Mouse (Mus musculus) limb, embryonic 11.5 days (tissue): Measurements from ENCODE around the gene Ccdc183. TPM values are rescaled to one million over a fixed set of nuclear protein-coding genes. Genes with fewer than 3 reads are reported as not detected.

Experiments
- ATAC-seq: fragments of 200-750 bp; cut with Nextera tagmentation; 2 replicates; pipeline ENCODE4 v1.8.0; 2017; ENCODE audit warnings: low read depth; ENCODE audit not compliant: insufficient number of reproducible peaks, low FRiP score, low TSS enrichment
- DNase-seq: peaks from one replicate; pipeline ENCODE4 v3.0.0-alpha.2; 2015; ENCODE audit warnings: low spot score
- H3K27ac ChIP-seq: fragments of 300-500 bp; sonication (generic); replicated peaks from 2 replicates; pipeline ENCODE4 v1.5.1; 2014; ENCODE audit warnings: low read depth, mild to moderate bottlenecking, low read length
- H3K27me3 ChIP-seq: fragments of 300-500 bp; sonication (generic); 2 replicates; pipeline ENCODE4 v1.6.1; 2014; ENCODE audit warnings: mild to moderate bottlenecking, low read length, mixed read lengths; ENCODE audit not compliant: control insufficient read depth, insufficient read depth
- H3K36me3 ChIP-seq: fragments of 300-500 bp; sonication (generic); 2 replicates; pipeline ENCODE4 v1.6.1; 2014; ENCODE audit warnings: mild to moderate bottlenecking, low read length, moderate library complexity, mixed read lengths; ENCODE audit not compliant: control insufficient read depth, insufficient read depth
- H3K4me1 ChIP-seq: fragments of 300-500 bp; sonication (generic); 2 replicates; pipeline ENCODE4 v1.6.1; 2014; ENCODE audit warnings: low read length, mixed read lengths; ENCODE audit not compliant: control insufficient read depth, insufficient read depth
- H3K4me2 ChIP-seq: fragments of 300-500 bp; sonication (generic); 2 replicates; pipeline ENCODE4 v1.6.1; 2014; ENCODE audit warnings: low read depth, mild to moderate bottlenecking, moderate library complexity; ENCODE audit not compliant: severe bottlenecking
- H3K4me3 ChIP-seq: fragments of 300-500 bp; sonication (generic); 2 replicates; pipeline ENCODE4 v1.5.1; 2014; ENCODE audit warnings: low read depth, low read length
- H3K9ac ChIP-seq: fragments of 300-500 bp; sonication (generic); 2 replicates; pipeline ENCODE4 v1.6.1; 2014; ENCODE audit warnings: mild to moderate bottlenecking, low read length
- H3K9me3 ChIP-seq: fragments of 300-500 bp; sonication (generic); 2 replicates; pipeline ENCODE4 v1.6.1; 2016; ENCODE audit warnings: low read length; ENCODE audit not compliant: control insufficient read depth
- WGBS: fragments of 180-500 bp; shearing (Covaris S2); extraction: QIAGEN DNeasy Blood & Tissue Kit; methylation state at CpG from one replicate; pipeline ENCODE4 v1.1.7; 2014; 5-methylcytosine and 5-hydroxymethylcytosine counted together
- polyA plus RNA-seq: library from polyadenylated mRNA; unstranded; fragments of >200 nt; fragmentation: Nextera tagmentation; extraction: Ambion mirVana; gene quantifications from 2 replicates; pipeline ENCODE4 v1.2.1, GENCODE M21; 2014

Gene Ccdc183
- polyA plus RNA-seq, 1 experiment from 2014 or later = 0.15 TPM

DNA sequence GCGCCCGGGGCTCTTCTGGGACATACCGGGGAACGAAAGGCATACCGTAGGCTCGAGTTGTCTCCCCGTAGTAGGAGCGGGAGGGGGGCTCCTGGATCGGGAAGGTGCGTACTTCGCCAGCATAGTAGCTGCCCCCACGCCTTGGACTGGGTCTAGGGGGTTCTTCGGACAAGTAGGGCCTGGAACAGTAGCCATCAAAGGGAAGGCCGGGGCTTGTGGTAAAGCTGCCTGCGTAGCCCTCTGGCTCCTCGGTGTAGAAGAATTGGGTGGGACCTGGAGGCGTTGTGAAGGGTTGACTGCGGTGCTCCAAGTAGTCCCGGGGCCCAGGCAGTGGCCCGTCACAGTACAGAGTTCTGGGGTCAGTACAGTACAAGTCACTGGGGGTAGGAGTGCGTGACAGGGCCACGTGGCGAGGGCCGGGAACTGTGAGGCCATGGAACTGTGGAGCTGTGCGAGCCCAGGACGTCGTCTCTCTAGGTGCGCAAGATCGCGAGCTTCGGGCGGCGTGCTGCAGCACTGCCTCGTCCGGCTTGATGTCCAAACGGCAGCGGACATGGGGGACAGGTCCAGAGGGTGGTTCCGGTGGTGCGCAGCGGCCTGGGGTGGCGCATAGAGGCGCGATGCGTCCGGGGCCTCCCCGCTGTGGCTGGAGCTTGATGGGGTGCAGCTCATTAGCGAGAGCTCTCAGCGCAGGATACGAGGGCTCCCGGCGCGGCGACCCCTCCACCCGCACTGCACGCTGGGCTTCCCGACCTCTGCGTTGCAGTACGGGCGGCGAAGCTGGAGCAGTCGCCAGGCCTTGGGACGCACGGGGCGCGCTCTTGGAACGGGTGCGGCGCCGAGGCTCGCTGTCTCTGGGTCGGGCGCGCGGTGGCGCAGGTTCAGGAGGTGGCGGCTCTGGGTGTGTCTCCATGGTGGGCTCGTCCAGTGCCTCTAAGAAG, 38.4 kb downstream of the Ccdc183 start:
- DNase-seq (peak; percentile 61), ATAC-seq (no peak)
- peaks cover 32% of the 10 kb centered on the region for H3K4me1 ChIP-seq
- no peak overlapping the region for H3K27ac ChIP-seq
- H3K4me2 ChIP-seq = peak overlapping the region; percentile 22; the same call in 1 of the 2 replicates
- H3K9ac ChIP-seq = peak overlapping the region; percentile 13; the same call in 1 of the 2 replicates
- H3K4me3 ChIP-seq = peak overlapping the region; percentile 19
- peaks cover 2% of the 10 kb centered on the region; the same call in 1 of the 2 replicates for H3K36me3 ChIP-seq
- no peaks in the 10 kb centered on the region for H3K9me3 ChIP-seq
- H3K27me3 ChIP-seq = peaks cover 49% of the 10 kb centered on the region
- 5% methylated on average over 77 of the region's 77 CpGs for WGBS

DNA sequence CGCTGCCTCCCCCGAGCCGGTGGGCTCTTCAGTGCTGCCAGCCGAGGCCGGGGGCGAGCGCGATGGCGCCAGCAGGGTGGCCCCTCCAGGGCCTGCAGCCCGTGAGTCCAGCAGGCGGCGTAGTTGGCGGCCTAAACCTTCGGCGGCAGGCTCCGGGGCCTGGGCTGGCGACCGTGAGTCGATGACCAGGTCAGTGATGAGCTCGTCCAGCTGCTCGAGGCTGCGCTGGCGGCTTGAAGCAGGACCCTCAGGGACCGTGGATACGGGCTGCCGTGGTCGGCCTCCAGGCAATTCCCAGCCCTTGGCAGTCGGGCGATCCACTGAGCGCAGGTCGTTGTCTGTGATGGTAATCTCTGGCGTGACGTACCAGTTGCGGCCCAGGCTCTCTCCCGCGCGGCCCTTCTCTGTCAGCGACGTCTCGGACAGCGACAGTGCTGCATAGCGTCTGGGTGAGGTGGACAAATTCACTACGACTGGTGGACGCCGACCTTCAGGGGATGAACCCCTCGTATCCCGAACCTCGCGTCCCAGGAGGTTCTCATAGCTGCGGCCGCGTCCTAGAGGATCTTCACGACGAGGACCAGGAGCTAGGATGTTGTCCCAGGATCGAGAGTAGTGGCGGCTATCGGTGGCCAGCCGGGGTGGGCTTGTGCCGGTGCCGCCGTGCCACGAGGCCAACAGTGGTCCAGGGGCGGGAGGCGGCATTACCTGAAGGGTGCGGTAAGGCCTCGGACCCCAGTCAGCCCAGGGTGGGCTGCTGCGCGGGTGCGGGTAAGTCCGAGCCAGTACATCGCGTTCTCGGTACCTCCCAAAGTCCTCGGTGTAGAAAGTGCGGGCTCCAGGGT, 39.3 kb downstream of the Ccdc183 start:
- Histone ChIP-seq H3K27ac (no peak overlapping the region), H3K36me3 (peaks cover 2% of the 10 kb centered on the region; the same call in 1 of the 2 replicates), H3K9me3 (no peaks in the 10 kb centered on the region), H3K9ac (0 out of 2 replicates have a peak overlapping the region, but pooled peaks have one; percentile 17), H3K4me2 (peak overlapping the region; percentile 44), H3K4me3 (peak overlapping the region; percentile 19), H3K27me3 (peaks cover 49% of the 10 kb centered on the region), H3K4me1 (peaks cover 32% of the 10 kb centered on the region)
- peak; percentile 64 for DNase-seq
- 4% methylated on average over 75 of the region's 75 CpGs for WGBS
- no peak for ATAC-seq

DNA sequence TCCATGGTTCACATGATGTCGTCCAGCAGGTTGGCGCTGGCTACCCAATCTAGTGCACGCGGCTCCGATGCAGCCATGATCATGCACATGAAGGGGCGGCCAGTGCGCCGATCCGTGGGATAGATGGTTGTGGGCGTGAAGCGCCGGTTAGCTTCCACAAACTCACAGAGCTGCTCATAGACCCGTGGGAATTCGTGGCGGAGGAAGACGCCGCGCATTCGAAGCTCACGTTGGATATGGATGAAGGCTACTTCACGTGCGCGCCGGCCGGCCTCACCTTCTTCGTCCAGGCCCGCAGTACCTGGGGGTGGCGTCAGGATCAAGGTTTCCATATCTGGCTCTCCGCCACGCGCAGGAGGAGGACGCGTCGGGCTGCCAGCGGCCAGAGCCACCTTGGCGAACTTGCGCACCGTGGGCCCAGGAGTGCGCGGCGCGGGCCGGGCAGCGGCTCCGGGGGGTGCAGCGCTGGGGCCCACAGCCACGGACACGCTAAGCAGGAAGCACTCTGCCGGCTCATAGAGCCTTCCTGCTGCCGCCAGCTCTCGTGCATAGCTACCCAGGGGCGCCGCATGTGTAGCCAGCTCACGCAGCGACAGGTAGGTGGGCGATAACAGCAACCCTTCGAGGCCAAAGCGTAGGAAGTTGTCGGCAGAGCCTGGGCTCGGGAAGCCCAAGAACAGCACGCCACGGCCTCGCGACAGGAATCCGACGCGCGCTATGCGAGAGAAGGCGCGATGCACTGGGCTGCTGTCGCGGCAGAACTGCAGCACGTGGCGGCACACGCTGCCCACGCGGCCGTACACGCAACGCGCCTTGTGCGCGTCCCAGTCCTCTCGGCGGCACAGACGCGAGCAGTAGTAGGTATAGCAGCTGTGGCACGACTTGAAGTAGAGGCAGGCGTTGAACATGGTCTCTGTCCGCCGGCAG, 40.2 kb downstream of the Ccdc183 start:
- H3K36me3 ChIP-seq = no peaks in the 10 kb centered on the region
- ATAC-seq (no peak), DNase-seq (no peak)
- H3K4me2 ChIP-seq = peak overlapping the region; percentile 44
- H3K9ac ChIP-seq = 0 out of 2 replicates have a peak overlapping the region, but pooled peaks have one; percentile 17
- peak overlapping the region; percentile 19 for H3K4me3 ChIP-seq
- no peaks in the 10 kb centered on the region for H3K9me3 ChIP-seq
- H3K27me3 ChIP-seq = peaks cover 49% of the 10 kb centered on the region
- no peak overlapping the region for H3K27ac ChIP-seq
- WGBS = 15% methylated on average over 91 of the region's 92 CpGs
- H3K4me1 ChIP-seq = peaks cover 32% of the 10 kb centered on the region

DNA sequence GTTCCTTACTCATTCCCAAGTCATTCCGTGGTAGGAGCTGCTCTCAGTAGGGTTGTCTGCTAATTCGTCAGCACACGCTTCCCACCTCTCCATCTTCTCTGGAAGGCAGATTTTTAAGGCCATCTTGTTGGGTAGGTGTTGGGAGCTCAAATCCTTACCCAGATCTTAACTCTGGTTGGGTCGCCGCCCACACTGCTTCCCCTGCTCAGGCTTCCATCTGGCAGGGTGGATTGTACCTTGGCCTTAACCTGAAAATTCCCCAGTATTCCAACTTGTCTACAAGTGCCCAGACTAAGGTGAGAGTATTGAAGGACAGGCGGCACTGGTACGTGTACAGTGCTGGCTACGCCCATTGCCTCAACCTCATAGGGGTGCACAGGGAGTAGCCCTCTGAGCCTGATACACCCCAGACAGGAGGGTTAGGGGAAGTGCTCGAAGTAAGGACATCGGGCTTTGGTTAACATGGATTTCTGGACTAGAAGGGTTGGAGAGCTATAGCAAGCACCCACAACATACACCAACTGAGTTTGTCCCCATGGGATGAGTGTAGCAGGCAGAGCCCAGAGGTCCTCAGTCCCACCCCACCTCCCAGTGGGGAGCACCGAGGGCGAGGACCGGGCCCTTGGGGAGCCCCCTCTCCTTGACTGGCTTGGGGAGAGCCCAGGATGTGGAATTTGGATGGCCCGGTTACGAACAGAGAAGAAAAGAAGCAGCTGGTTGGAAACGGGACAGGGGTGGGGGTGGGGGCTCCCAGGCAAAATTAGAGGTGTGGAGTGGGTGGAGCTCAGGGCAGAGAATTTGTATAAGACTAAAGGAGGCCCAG, 41.2 kb downstream of the Ccdc183 start:
- H3K4me2 ChIP-seq = peak overlapping the region; percentile 76; the same call in 1 of the 2 replicates
- H3K4me1 ChIP-seq = peaks cover 30% of the 10 kb centered on the region
- no peak overlapping the region for H3K9ac ChIP-seq

DNA sequence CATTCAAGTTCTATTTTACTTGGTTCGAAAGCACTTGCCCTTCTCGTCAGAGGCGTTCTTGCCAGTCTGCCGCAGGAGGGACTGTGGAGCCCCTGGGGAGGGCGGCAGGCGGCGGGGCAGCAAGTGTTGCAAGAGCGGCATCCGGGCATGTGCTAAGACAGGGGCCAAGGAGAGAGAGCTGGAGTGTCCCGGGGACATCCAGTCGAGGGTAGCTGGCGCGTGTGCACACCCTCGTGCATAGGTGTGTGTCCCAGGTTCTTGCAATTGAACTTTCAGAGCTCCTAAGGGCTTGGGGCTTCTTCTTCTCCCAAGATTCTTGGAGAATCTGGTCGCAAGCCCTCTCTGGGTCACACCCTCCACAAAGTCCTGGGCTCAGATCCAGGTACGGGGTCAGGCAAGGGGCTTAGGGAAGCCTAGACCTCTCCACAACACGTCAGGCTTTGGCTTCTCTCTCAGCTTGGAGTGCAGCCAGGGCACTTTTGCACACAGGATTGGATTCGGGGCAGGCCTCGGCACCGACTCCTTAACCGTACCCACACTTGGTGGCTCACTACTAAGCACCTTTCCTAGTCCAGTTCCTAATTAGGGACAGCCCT, 41.9 kb downstream of the Ccdc183 start:
- WGBS = 15% methylated on average over 21 of the region's 21 CpGs
- Histone ChIP-seq H3K4me3 (peak overlapping the region; percentile 44), H3K9ac (peak overlapping the region; percentile 71), H3K27ac (peak overlapping the region; percentile 17; the same call in 1 of the 2 replicates), H3K4me1 (peaks cover 28% of the 10 kb centered on the region), H3K27me3 (peaks cover 45% of the 10 kb centered on the region), H3K9me3 (no peaks in the 10 kb centered on the region), H3K36me3 (no peaks in the 10 kb centered on the region), H3K4me2 (peak overlapping the region; percentile 76)
- no peak for ATAC-seq
- DNase-seq = peak; percentile 64

More for the DNA sequence above, 41.2 kb downstream of the Ccdc183 start:
- Histone ChIP-seq H3K27ac (no peak overlapping the region), H3K36me3 (no peaks in the 10 kb centered on the region), H3K9me3 (no peaks in the 10 kb centered on the region), H3K27me3 (peaks cover 49% of the 10 kb centered on the region), H3K4me3 (peak overlapping the region; percentile 44; the same call in 1 of the 2 replicates)
- no peak for ATAC-seq
- DNase-seq = peak; percentile 20
- WGBS = 75% methylated on average over 16 of the region's 16 CpGs

DNA sequence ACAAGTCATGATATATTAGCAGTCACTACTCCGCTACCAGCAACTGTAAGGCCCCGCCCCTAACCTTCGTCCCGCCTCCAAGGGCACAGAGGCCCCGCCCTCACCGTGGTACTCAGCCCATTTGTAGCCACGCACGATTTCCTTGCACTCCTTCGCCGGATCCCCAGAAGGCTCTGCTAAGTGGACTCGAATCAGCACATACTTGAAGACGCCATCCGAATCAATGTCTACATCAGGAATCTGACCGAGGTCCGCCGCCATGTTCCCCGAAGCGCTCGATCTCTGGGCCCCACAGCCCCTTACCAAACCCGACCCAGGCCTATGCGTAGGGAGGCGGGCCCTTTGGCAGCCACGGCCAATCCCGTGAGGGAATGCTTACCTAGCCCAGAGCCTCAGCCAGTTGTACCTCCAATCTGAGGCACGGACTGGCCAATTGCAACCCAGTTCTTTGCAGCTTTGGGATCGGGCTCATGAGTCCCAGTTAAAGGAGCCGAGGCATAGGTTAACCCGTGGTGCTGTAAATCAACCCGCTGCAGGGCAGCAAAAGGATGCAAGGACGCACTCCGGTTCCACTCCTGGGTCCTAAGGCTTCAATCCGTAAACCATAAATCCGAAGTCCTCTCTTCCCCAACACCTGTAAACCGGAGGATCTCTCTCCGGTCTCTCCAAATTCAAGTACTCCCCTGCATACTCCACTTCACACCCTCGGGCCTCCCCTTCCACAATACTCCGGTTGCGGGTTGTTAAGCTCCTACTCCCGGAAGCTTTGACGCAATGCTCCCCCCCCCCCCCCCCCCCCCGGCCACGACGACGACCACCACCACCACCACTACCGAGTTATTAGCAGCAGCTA, 42.7 kb downstream of the Ccdc183 start, which contains the start of the genes Mamdc4 and Phpt1:
Gene Mamdc4 (minus strand): TSS at position 267 of the 853 bp plus-strand sequence.
Gene Phpt1 (minus strand): TSS at position 646 of the 853 bp plus-strand sequence.
- peak; percentile 94 for ATAC-seq
- DNase-seq = peak; percentile 97
- H3K9ac ChIP-seq = peak within 1 kb of the TSS; percentile 71
- WGBS = under 1% methylated on average over 41 of the region's 45 CpGs
- H3K4me3 ChIP-seq = peak within 1 kb of the TSS; percentile 44
- peak within 1 kb of the TSS; percentile 76 for H3K4me2 ChIP-seq
- no peaks in the 10 kb centered on the region for H3K9me3 ChIP-seq
- peak within 1 kb of the TSS; percentile 17; the same call in 1 of the 2 replicates for H3K27ac ChIP-seq
- peaks cover 38% of the 10 kb centered on the region for H3K27me3 ChIP-seq
- H3K4me1 ChIP-seq = peaks cover 27% of the 10 kb centered on the region
- H3K36me3 ChIP-seq = no peaks in the 10 kb centered on the region
